Mouse (Mus musculus) forebrain, embryonic 10.5 days (tissue): ENCODE results near the gene Tbc1d4. TPM values are rescaled to one million over a fixed set of nuclear protein-coding genes. Genes with fewer than 3 reads are reported as not detected.

Experiments
- polyA plus RNA-seq: library from polyadenylated mRNA; unstranded; fragments of >200 nt; fragmentation: Nextera tagmentation; extraction: Ambion mirVana; gene quantifications from 2 replicates; pipeline ENCODE4 v1.2.1, GENCODE M21; 2016

Tbc1d4 gene
- polyA plus RNA-seq, 1 experiment from 2014 or later, result 5.8 TPM

Other genes with a start within 250 kb of the Tbc1d4 start
- 109 TPM in 2 replicates for gene Commd6, start 31.5 kb upstream of the Tbc1d4 start, polyA plus RNA-seq
- 200 and 211 TPM in 2 replicates for gene Uchl3, start 44.8 kb upstream of the Tbc1d4 start, polyA plus RNA-seq
- 0.97 TPM in 1 of 2 replicates, not detected in the other for gene Gm9922, start 120.6 kb upstream of the Tbc1d4 start, polyA plus RNA-seq
- gene Lmo7, start 120.8 kb upstream of the Tbc1d4 start, polyA plus RNA-seq, result 1.7 TPM in 2 replicates